Mouse (Mus musculus): ENCODE results near the gene Pqlc2. TPM values are rescaled to one million over a fixed set of nuclear protein-coding genes. Genes with fewer than 3 reads are reported as not detected.

Pqlc2 gene
- polyA plus RNA-seq, 1 experiment from 2014 or later, result 14.0 TPM

DNA sequence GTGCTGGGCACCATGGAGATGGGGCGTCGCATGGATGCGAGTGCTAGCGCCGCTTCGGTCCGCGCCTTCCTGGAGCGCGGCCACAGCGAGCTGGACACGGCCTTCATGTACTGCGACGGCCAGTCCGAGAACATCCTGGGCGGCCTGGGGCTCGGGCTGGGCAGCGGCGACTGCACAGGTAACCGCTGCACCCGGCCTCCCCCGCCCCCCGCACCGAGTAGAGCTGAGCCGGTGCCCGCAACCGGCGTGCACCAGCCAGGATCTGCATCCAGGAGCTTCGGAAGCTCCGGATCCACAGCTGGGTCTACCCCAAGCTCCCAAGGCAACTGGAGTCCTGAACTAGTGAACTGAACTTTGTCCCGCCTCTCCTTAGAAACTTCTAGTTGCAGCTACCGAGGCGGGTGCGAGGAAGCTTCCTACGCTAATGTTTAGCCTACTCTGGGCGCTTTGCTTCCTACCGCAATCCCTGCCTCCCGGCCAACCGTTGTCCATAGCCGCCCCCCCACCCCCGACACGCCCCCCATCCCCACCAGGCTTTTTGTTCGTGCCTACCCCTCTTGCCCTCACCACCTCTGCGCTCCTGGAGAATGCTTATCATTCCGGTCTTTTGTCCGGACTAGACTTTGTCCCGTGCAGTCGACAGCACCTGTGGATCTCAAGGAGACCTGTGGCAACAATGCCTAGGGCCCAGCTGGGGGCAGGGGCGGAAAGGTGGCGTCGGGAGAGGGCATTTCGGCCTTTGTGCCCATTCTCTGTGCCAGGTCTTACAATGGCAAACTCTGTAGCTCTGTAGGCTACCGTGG is 592 bp upstream of the Pqlc2 start:
- peak; percentile 85 for ATAC-seq

DNA sequence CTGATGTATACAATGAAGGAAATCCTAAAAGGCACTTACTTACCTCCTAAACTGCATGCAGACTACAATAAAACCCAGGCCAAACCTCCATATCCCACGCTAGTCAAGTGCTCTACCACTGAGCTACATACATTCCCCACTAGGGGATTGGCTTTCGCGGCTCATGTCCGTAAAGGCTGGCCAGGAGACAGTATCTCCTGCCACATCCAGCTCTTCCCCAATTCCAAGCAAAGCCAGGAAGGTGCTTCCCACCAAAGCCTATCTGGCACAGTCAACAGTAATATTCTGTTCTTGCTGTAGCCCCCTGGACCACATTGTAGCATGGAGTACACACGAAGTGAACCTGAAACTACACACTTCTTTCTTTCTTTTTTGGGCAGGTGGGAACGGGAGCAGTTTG is 857 bp downstream of the Pqlc2 start:
- H3K27me3 ChIP-seq (replicated peaks; ENCODE audit: control insufficient read depth, insufficient read depth, low read length), result no peaks in the 10 kb centered on the region
- peak overlapping the region; percentile 95 for H3K9ac ChIP-seq (ENCODE audit: low read depth, low read length)
- no peak for ATAC-seq
- H3K4me2 ChIP-seq (ENCODE audit: low read length), result peak overlapping the region; percentile 91
- no peaks in the 10 kb centered on the region for H3K9me3 ChIP-seq (ENCODE audit: control insufficient read depth, low read length)
- H3K4me3 ChIP-seq (ENCODE audit: low read length), result peak overlapping the region; percentile 93
- H3K36me3 ChIP-seq (ENCODE audit: control insufficient read depth, insufficient read depth, low read length), result peaks cover 9% of the 10 kb centered on the region
- WGBS, result 24% methylated on average over 6 of the region's 6 CpGs
- peaks cover 20% of the 10 kb centered on the region for H3K4me1 ChIP-seq (ENCODE audit: control insufficient read depth, insufficient read depth, low read depth, low read length)
- no peak overlapping the region for H3K27ac ChIP-seq (ENCODE audit: low read depth, low read length)

More for the DNA sequence above, 592 bp upstream of the Pqlc2 start:
- Histone ChIP-seq H3K36me3 (ENCODE audit: control insufficient read depth, insufficient read depth, low read length) (peaks cover 10% of the 10 kb centered on the region), H3K9me3 (ENCODE audit: control insufficient read depth, low read length) (no peaks in the 10 kb centered on the region), H3K4me2 (ENCODE audit: low read length) (peak overlapping the region; percentile 91), H3K27me3 (replicated peaks; ENCODE audit: control insufficient read depth, insufficient read depth, low read length) (no peaks in the 10 kb centered on the region), H3K4me1 (ENCODE audit: control insufficient read depth, insufficient read depth, low read depth, low read length) (peaks cover 20% of the 10 kb centered on the region), H3K4me3 (ENCODE audit: low read length) (peak overlapping the region; percentile 93), H3K27ac (ENCODE audit: low read depth, low read length) (peak overlapping the region; percentile 81), H3K9ac (ENCODE audit: low read depth, low read length) (peak overlapping the region; percentile 95)
- WGBS, result under 1% methylated on average over 53 of the region's 53 CpGs

DNA sequence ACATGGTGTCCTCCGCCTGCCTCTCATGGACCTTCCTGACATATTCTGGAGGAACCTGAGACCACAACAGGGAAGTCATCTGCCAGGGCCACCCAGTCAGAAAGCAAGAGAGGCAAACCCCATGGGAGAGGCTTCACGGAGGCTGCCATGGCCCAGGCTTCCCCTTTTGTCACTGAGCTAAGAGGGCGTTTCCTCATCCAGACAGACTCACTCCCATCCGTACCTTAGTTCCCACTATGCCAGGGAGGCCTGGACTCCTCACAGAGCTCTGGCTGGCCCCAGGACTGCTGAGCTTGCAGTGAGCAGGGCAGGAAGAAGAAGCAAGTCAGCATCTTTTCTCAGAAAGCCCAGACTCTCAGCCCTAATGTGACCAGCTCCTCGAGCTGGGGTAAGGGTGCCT is 2.6 kb downstream of the Pqlc2 start:
- Histone ChIP-seq H3K4me3 (ENCODE audit: low read length) (no peak overlapping the region), H3K27ac (ENCODE audit: low read depth, low read length) (no peak overlapping the region), H3K4me1 (ENCODE audit: control insufficient read depth, insufficient read depth, low read depth, low read length) (peaks cover 20% of the 10 kb centered on the region), H3K36me3 (ENCODE audit: control insufficient read depth, insufficient read depth, low read length) (peaks cover 5% of the 10 kb centered on the region; the same call in 1 of the 2 replicates), H3K4me2 (ENCODE audit: low read length) (no peak overlapping the region), H3K9me3 (ENCODE audit: control insufficient read depth, low read length) (no peaks in the 10 kb centered on the region), H3K9ac (ENCODE audit: low read depth, low read length) (no peak overlapping the region), H3K27me3 (replicated peaks; ENCODE audit: control insufficient read depth, insufficient read depth, low read length) (no peaks in the 10 kb centered on the region)
- no peak for ATAC-seq
- 86% methylated on average over 5 of the region's 5 CpGs for WGBS

DNA sequence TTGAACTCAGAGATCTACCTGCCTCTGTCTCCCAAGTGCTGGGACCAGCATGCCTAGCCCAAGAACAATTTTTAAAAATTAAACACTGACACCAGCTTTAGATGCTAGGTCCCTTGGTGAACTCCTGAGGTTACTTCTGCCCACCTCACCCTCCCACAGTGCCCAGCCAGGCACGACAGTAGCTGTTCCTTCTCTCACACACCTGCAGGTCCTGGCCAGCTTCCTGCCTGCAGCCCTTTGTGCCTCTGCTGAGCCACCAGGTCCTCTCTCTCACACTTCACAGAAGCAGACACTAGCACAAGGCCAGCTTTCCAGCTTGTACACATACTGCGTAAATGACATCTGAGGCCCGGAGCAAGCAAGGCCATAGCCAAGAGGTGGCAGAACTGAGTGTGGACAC is 5.0 kb downstream of the Pqlc2 start:
- H3K4me2 ChIP-seq (ENCODE audit: low read length), result no peak overlapping the region
- no peaks in the 10 kb centered on the region for H3K9me3 ChIP-seq (ENCODE audit: control insufficient read depth, low read length)
- no peak for ATAC-seq
- no peak overlapping the region for H3K27ac ChIP-seq (ENCODE audit: low read depth, low read length)
- no peaks in the 10 kb centered on the region for H3K27me3 ChIP-seq (replicated peaks; ENCODE audit: control insufficient read depth, insufficient read depth, low read length)
- WGBS, result 93% methylated on average over 3 of the region's 3 CpGs
- no peak overlapping the region for H3K4me3 ChIP-seq (ENCODE audit: low read length)
- peaks cover 8% of the 10 kb centered on the region; the same call in 1 of the 2 replicates for H3K4me1 ChIP-seq (ENCODE audit: control insufficient read depth, insufficient read depth, low read depth, low read length)
- H3K9ac ChIP-seq (ENCODE audit: low read depth, low read length), result no peak overlapping the region
- H3K36me3 ChIP-seq (ENCODE audit: control insufficient read depth, insufficient read depth, low read length), result peaks cover 24% of the 10 kb centered on the region

DNA sequence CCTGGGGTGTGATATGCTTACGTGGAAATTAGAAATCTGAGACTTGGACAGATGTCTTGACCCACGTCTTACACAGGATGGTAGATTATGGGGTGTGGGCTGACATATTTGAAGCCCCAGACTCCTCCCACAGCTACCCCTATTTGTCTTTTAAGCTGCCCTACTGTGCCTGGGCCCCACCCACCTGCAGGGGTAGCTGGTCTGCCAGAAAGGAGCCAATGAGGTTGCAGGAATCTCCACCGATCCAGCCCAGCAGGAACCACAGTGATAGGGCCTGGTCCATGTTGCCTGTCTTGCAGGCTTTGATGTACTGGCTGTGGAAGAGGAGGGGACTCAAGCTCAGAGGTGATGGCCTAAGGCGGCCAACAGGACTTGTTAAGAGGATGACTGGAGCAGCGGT is 8.3 kb downstream of the Pqlc2 start:
- Histone ChIP-seq H3K9ac (ENCODE audit: low read depth, low read length) (no peak overlapping the region), H3K4me2 (ENCODE audit: low read length) (no peak overlapping the region), H3K9me3 (ENCODE audit: control insufficient read depth, low read length) (no peaks in the 10 kb centered on the region), H3K4me3 (ENCODE audit: low read length) (no peak overlapping the region), H3K36me3 (ENCODE audit: control insufficient read depth, insufficient read depth, low read length) (peaks cover 28% of the 10 kb centered on the region), H3K27me3 (replicated peaks; ENCODE audit: control insufficient read depth, insufficient read depth, low read length) (no peaks in the 10 kb centered on the region), H3K27ac (ENCODE audit: low read depth, low read length) (no peak overlapping the region), H3K4me1 (ENCODE audit: control insufficient read depth, insufficient read depth, low read depth, low read length) (no peaks in the 10 kb centered on the region)
- 58% methylated on average over 5 of the region's 5 CpGs for WGBS
- no peak for ATAC-seq

DNA sequence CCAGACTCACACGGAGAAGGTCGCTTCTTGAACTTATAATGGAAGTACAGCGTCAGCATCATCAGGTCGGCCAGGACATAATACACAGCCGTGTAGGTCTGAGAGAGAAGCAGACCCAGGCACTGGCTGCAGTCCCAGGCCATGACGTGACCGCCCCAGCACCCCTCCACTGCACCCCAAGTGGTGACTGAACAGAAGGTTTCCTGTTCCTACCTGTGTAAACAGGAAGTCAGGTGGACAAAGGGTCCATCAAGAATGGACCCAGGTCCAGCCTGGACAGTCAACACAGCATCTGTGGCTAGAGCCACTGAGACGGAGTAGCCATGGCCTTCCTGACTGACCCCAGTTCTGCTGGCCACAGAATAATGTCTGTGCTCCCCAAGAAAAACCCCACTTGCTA is 8.7 kb downstream of the Pqlc2 start:
- 94% methylated on average over 8 of the region's 8 CpGs for WGBS
- no peak overlapping the region for H3K27ac ChIP-seq (ENCODE audit: low read depth, low read length)
- H3K27me3 ChIP-seq (replicated peaks; ENCODE audit: control insufficient read depth, insufficient read depth, low read length), result no peaks in the 10 kb centered on the region
- no peak for ATAC-seq
- H3K4me1 ChIP-seq (ENCODE audit: control insufficient read depth, insufficient read depth, low read depth, low read length), result no peaks in the 10 kb centered on the region
- H3K9me3 ChIP-seq (ENCODE audit: control insufficient read depth, low read length), result no peaks in the 10 kb centered on the region
- peaks cover 28% of the 10 kb centered on the region for H3K36me3 ChIP-seq (ENCODE audit: control insufficient read depth, insufficient read depth, low read length)
- H3K4me2 ChIP-seq (ENCODE audit: low read length), result no peak overlapping the region
- no peak overlapping the region for H3K9ac ChIP-seq (ENCODE audit: low read depth, low read length)
- no peak overlapping the region for H3K4me3 ChIP-seq (ENCODE audit: low read length)

DNA sequence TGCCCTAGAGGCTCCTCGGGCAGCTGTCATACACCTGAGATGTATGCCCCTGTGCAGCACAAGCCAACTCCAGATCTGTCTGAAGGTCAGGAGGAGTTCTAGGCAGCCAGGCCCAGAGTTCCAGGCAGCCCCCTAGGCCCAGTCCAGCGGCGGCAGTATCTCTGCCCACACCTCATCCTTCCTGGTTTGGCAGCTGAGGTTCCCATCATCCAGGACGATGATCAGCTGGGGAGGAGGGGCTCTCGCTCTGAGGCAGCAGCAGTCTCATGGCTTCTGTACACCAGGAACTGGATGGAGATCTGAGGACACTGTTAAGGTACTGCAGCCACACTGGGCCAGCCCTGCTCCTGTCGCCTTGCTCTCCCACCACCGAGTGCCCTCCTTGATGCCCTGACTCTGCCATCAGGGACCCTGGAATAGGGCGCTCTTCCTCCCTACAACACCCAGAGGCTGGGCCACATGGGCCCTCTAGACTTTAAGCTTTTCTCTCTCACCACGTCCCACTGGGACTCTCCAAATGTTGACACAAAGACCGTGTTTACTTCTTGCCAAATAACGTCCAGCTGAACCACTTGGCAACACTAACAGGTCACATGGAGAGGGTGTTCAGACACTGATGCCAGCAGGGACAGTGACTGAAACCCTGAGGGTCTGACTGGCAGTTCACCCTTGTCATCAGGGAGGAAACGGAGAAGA is 11.7 kb downstream of the Pqlc2 start:
- WGBS, result 76% methylated on average over 12 of the region's 12 CpGs
- no peak for ATAC-seq

DNA sequence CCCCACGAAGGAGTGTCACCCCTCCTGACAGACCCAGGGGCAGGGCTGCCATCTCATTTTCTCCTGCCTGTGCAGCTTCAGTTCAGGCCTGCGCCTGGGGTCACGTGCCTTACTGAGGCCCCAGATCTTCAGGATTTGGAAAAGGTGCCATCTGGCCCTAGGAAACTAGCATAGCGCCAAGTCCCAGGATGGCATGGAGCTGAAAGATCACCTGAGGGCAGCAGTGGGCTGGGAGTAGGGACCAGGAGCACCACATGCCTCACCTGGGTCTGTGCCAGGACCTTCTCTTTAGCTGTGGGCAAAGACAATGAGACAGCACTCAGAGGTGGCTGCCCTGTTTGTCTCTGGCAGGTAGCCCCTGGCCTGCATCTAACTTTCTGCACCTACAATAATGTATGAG is 12.9 kb downstream of the Pqlc2 start:
- WGBS, result 87% methylated on average over 4 of the region's 4 CpGs
- Histone ChIP-seq H3K4me1 (ENCODE audit: control insufficient read depth, insufficient read depth, low read depth, low read length) (no peaks in the 10 kb centered on the region), H3K27ac (ENCODE audit: low read depth, low read length) (no peak overlapping the region), H3K27me3 (replicated peaks; ENCODE audit: control insufficient read depth, insufficient read depth, low read length) (no peaks in the 10 kb centered on the region), H3K9me3 (ENCODE audit: control insufficient read depth, low read length) (no peaks in the 10 kb centered on the region), H3K4me3 (ENCODE audit: low read length) (no peak overlapping the region), H3K9ac (ENCODE audit: low read depth, low read length) (no peak overlapping the region), H3K4me2 (ENCODE audit: low read length) (no peak overlapping the region), H3K36me3 (ENCODE audit: control insufficient read depth, insufficient read depth, low read length) (peaks cover 20% of the 10 kb centered on the region)
- no peak for ATAC-seq

More for the DNA sequence above, 11.7 kb downstream of the Pqlc2 start:
- no peaks in the 10 kb centered on the region for H3K4me1 ChIP-seq (ENCODE audit: control insufficient read depth, insufficient read depth, low read depth, low read length)
- no peaks in the 10 kb centered on the region for H3K27me3 ChIP-seq (replicated peaks; ENCODE audit: control insufficient read depth, insufficient read depth, low read length)
- H3K36me3 ChIP-seq (ENCODE audit: control insufficient read depth, insufficient read depth, low read length), result peaks cover 23% of the 10 kb centered on the region
- no peak overlapping the region for H3K9ac ChIP-seq (ENCODE audit: low read depth, low read length)
- H3K4me3 ChIP-seq (ENCODE audit: low read length), result no peak overlapping the region
- no peak overlapping the region for H3K4me2 ChIP-seq (ENCODE audit: low read length)
- H3K9me3 ChIP-seq (ENCODE audit: control insufficient read depth, low read length), result no peaks in the 10 kb centered on the region
- no peak overlapping the region for H3K27ac ChIP-seq (ENCODE audit: low read depth, low read length)

DNA sequence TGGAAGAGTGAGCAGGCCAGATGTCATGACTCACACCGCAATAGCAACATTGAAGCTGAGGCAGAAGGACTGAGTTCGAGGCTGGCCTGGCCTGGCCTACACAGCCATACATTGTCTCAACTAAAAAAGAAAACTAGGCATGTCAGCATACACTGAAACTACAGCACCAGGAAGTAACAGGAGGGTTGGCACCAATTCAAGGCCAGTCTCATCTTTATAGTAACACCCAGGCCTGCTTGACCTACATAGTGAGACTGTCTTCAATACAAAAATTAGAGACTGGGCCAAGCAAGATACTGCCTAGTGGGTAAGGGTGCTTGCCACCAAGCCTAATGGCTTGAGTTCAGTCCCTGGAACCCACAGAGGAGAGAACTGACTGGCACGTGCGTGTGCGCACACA is 18.5 kb downstream of the Pqlc2 start:
- WGBS, result 94% methylated on average over 5 of the region's 5 CpGs

More for the DNA sequence above, 18.5 kb downstream of the Pqlc2 start:
- no peaks in the 10 kb centered on the region for H3K4me1 ChIP-seq (ENCODE audit: control insufficient read depth, insufficient read depth, low read depth, low read length)
- no peak for ATAC-seq
- H3K27me3 ChIP-seq (replicated peaks; ENCODE audit: control insufficient read depth, insufficient read depth, low read length), result no peaks in the 10 kb centered on the region
- no peak overlapping the region for H3K9ac ChIP-seq (ENCODE audit: low read depth, low read length)
- H3K36me3 ChIP-seq (ENCODE audit: control insufficient read depth, insufficient read depth, low read length), result peaks cover 7% of the 10 kb centered on the region
- no peak overlapping the region for H3K4me3 ChIP-seq (ENCODE audit: low read length)
- no peak overlapping the region for H3K4me2 ChIP-seq (ENCODE audit: low read length)
- no peaks in the 10 kb centered on the region for H3K9me3 ChIP-seq (ENCODE audit: control insufficient read depth, low read length)
- H3K27ac ChIP-seq (ENCODE audit: low read depth, low read length), result no peak overlapping the region
